Mouse (Mus musculus): ENCODE results near the gene Egln1. TPM values are rescaled to one million over a fixed set of nuclear protein-coding genes. Genes with fewer than 3 reads are reported as not detected.
A peak's percentile ranks its signal among the peaks of the same experiment; 100 is the strongest.

The Egln1 gene
- polyA plus RNA-seq, 1 experiment = 20.4 TPM

DNA sequence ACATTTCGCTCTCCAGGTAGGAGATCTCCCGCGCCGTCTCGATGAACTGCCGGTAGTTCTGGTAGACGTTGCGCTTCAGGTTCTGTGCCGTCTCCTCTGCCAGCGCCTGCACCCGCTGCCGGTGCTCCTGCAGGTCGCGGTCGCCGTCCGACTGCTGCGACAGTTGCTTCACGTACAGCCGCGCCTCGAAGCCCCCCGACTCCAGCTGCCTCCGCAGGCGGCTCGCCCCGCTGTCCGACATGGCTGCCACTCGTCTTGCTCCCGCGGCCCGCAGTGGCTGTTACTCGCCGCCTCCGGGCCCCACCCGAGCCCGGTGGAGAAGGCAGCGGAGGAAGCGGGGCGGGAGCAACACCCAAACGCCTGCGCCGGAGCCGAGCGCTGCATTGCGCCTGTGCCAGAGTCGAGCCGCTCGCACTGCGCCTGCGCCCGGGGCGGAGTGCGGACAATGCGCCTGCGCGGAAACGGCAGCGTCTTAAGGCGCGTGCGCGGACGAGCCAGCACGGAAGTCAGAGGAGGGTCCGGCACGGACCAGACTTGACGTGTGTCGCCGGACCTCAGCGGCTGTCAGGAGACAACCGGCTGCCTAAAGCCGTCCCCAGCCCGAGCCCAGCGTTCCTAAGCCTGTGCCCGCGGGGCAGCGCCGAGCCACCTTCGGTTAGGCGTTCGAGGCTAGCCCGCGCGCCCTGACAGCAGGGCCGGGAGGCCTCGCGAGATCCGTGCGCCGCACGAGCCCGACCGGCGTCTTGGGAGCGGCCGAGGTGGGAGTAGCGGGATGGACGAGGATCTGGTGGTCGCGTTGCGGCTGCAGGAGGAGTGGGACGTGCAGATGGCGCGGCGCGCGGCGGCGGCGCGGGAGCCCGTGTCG is 51.5 kb downstream of the Egln1 start, which contains the start of the genes Exoc8 and Sprtn:
Gene Exoc8 (minus strand): TSS at position 320 of the 865 bp plus-strand sequence.
Gene Sprtn (plus strand): TSS at position 501 of the 865 bp plus-strand sequence.
- no peak for TF ChIP-seq GATA1 (IDR thresholded peaks at IDR 0.05; ENCODE audit: low read length)

- no peak for TF ChIP-seq GATA1 (IDR thresholded peaks at IDR 0.05; ENCODE audit: low read length)
Observed at GRCm38 (mm10) chr8:124896632-124897385, 52.3 kb downstream of the Egln1 start.

- TF ChIP-seq GATA1 (IDR thresholded peaks at IDR 0.05; ENCODE audit: low read length) = no peak
Observed at GRCm38 (mm10) chr8:124896010-124896631, 53.0 kb downstream of the Egln1 start.

DNA sequence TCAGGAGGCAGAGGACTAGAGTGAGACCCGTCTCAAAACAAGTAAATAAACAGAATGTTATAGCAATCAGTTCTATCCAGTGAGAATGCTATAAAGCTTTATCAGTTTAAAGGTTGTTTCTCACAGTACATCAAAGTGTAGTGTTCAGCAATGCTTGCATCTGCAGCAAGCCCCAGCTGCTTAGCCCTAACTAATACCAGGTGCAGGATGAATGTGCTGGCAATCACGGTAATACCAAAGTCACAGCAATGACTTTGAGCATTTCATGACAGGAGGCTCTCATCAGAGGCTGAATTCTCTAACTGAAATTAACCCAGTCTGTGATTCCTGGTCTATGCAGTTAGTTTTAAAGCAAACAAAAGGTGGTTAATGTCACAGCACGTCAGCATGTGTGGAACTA is 56.5 kb downstream of the Egln1 start:
- no peak for TF ChIP-seq GATA1 (IDR thresholded peaks at IDR 0.05; ENCODE audit: low read length)

DNA sequence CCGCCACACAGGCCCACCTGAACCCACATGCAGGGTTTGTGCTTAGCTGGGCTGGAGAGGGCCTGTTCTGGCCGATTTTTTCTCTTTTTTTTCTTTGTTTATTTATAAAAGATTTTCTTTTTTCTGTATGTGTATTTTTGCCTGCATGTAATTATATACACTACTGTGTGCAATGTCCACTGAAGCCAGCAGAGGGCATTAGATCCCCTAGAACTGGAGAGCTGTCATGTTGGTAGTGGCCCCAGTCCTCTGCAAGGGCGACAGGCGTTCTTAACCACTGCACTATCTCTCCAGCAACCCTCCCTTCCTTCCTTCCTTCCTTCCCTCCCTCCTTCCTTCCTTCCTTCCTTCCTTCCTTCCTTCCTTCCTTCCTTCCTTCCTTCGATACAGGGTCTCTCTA is 60.7 kb downstream of the Egln1 start:
- no peak for TF ChIP-seq GATA1 (IDR thresholded peaks at IDR 0.05; ENCODE audit: low read length)

GRCm38 (mm10) chr8:124878946-124879526 is 70.1 kb downstream of the Egln1 start:
- no peak for TF ChIP-seq GATA1 (IDR thresholded peaks at IDR 0.05; ENCODE audit: low read length)

GRCm38 (mm10) chr8:124878141-124878540 is 71.0 kb downstream of the Egln1 start:
- no peak for TF ChIP-seq GATA1 (IDR thresholded peaks at IDR 0.05; ENCODE audit: low read length)

DNA sequence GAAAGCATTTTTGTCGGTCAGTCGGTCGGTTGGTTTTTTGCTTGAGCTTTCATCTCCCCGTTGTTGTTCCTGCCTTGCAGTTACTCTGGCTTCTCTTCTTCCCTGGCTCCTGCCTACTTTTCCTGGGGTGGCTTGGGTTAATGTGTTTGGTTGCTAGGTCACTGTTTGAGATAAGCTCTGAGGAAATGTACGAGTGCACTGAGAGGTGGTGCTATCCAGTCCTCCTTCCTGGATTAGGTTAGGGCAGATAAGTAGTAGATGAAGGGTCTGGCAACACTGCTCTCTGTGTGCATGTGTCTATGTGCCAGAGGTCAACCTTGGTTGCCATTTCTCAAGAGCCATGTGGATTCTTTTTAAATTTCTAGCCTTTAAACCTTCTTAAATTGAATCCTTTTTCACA is 76.4 kb downstream of the Egln1 start:
- TF ChIP-seq GATA1 (IDR thresholded peaks at IDR 0.05; ENCODE audit: low read length) = no peak

DNA sequence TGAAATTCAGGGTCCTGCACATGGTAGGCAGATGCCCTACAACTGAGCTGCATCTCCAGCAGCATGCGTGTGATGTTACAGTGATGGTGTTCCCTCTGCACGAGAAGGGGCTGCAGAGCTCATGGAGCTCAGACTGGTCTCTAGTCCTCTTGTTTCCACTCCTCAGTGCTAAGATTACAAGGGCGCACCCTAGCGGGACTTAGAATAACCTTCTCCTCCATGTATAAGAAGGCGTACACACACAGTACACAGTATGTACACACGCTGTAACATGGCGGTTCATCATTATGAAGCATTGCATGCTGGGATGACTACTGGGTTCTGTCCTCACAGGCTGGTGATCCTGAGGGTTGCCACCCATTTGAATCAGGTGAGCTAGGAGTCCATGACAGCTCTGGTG is 77.0 kb downstream of the Egln1 start:
- no peak for TF ChIP-seq GATA1 (IDR thresholded peaks at IDR 0.05; ENCODE audit: low read length)

DNA sequence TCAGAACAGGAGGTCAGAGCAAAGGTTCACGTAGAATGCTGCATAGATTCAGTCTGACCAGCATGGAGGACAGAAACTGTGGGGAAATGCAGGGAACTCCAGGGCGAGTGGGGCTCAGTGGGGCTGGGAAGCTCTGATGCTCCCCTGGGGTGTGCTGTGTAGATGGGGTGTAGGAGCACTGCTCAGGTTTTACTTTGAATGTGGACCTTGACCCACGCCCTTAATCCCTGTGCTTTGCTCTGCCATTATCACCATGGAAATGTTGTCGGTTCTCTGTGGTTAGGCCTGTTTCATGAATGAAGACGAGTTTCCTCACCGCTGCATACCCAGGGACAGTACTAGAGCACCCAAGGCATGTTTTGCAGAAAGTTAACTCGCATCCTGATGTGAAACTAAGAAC is 77.7 kb downstream of the Egln1 start:
- TF ChIP-seq GATA1 (IDR thresholded peaks at IDR 0.05; ENCODE audit: low read length) = no peak

DNA sequence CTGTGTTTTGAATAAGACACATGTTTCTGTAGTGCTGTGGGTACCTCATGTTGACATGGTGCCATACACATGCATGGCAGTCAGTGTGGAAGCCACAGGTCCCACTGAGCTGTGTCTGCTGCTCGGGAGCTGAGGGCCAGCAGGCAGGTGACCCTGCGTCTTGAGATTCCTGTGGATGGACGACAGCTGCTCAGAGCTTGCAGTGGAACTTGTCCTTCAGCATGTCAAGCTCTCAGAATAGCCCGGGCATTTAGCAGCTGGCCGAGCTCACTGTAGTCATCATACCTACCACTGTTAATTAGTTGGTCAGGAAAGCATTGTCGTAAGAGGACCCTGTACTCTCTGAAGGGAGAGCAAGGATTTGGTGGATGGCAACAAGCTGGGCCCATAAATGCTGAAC is 79.4 kb downstream of the Egln1 start:
- TF ChIP-seq GATA1 (IDR thresholded peaks at IDR 0.05; ENCODE audit: low read length) = no peak

DNA sequence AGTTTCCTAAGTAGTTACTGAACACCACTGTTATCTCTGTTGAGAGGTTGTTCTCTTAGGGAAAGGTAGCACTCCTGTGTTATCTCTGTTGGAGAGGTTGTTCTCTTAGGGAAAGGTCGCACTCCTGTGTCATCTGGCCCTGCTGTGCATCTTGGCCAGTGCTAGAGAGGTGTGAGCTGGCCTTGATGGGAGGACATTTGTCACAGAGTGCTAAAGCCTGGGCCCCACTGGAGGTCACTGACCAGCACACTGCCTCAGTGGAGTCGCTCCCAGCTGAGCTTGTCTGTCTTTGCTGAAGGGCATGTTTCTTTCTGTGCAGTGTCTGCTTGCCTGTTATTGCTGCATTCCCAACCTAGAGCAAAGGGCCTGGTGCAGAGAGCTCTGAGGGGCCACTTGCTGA is 82.0 kb downstream of the Egln1 start:
- TF ChIP-seq GATA1 (IDR thresholded peaks at IDR 0.05; ENCODE audit: low read length) = no peak

GRCm38 (mm10) chr8:124866669-124867068 is 82.5 kb downstream of the Egln1 start:
- peak; percentile 31 for TF ChIP-seq GATA1 (IDR thresholded peaks at IDR 0.05; ENCODE audit: low read length)

GRCm38 (mm10) chr8:124863729-124864128 is 85.4 kb downstream of the Egln1 start:
- TF ChIP-seq GATA1 (IDR thresholded peaks at IDR 0.05; ENCODE audit: low read length) = no peak

- TF ChIP-seq GATA1 (IDR thresholded peaks at IDR 0.05; ENCODE audit: low read length) = no peak
Observed at GRCm38 (mm10) chr8:124863163-124863677, 85.9 kb downstream of the Egln1 start.
